Mouse (Mus musculus): ENCODE measurements around the gene Tmem109.

GRCm38 (mm10) chr19:10926666-10927065, 44.9 kb upstream of the Tmem109 start:
- no peak for TF ChIP-seq POLR2A (IDR thresholded peaks at IDR 0.05; ENCODE audit: borderline replicate concordance, extremely low read depth, low read depth, low read length)
- TF ChIP-seq CTCF (IDR thresholded peaks at IDR 0.05; ENCODE audit: insufficient read depth, low read length): no peak

Data from lung, adult 2 months (tissue).